Mouse (Mus musculus) adrenal gland, postnatal 10 days (tissue): ENCODE results near the gene Hypm. TPM values are rescaled to one million over a fixed set of nuclear protein-coding genes. Genes with fewer than 3 reads are reported as not detected.

ENCODE experiments used
- DNase-seq: peaks from one replicate; pipeline ENCODE4 v3.0.0; 2021; ENCODE audit warnings: mixed read lengths
- long read RNA-seq, 2 experiments: library from polyadenylated mRNA; stranded (forward); transcript quantifications; one replicate each; pipeline ENCODE4 v2.0.0; 2021
- total RNA-seq, 2 experiments: library from RNA; stranded (reverse); gene quantifications; 2 replicates each; pipeline ENCODE4 v1.2.3; 2021

Gene Hypm
- total RNA-seq = not detected
- long read RNA-seq, experiment 1 = 0 reads
- long read RNA-seq, experiment 2 = 0 reads

DNA sequence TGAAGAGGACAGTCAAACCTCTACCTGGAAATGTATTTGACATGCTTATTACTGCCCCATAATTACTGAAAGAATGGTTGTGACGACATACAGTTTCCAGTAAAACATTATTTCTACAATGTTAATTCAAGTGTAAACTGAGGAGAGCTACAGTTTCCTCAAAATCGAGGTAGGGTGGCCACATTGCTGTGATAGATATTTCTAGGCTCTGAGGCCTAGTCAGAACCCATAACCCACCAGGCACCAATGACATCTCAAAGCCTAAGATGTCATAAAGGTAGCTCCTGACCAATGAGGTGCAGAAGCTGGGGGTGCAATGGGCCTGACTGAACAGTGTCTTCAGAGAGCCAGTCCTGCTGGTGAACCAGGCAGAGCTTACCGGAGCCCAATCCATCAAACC, at the start of gene Hypm:
TSS of gene Hypm (plus strand) at position 301 of the 400 bp plus-strand sequence.
- DNase-seq = no peak

GRCm38 (mm10) chrX:9810101-9810500, 36.6 kb upstream of the Hypm start:
- DNase-seq = no peak

DNA sequence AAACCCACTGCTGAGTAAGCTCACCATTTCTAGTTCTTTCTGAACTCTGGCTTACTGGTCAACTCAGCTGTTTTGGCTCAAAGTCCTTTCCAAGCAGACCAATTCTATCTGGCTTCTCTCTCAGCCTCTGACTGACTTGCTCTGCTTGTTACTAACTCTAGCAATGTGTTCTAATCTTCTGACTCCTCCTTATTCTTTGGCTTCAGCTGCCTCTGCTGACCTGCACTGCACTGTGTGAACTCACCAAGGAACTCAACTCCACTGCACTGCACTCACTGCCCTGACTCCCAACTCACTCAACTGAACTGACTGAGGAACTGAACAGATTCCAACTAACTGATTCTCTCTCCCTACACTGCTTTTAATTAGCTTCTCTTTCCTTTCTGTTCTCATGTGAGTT, 34.3 kb upstream of the Hypm start:
- DNase-seq = no peak

DNA sequence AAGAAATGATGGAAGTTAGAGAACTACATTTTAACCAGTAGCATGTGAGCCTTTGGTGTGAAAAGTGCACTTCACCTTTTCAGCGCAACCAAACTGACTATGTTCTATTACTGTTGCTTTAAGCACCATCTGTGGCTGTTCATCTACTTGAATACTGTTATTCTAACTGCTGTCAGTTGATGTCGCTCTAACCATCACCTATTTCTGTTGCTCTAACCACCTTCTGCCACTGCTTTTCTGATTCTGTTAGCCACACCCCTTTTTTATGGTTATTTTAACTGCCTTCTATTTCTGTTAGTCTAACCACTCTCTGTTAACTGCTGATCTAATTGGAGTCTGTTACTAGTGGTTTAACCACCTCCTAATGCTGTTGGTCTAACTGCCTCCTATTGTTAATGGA, 11.9 kb upstream of the Hypm start:
- DNase-seq = no peak

DNA sequence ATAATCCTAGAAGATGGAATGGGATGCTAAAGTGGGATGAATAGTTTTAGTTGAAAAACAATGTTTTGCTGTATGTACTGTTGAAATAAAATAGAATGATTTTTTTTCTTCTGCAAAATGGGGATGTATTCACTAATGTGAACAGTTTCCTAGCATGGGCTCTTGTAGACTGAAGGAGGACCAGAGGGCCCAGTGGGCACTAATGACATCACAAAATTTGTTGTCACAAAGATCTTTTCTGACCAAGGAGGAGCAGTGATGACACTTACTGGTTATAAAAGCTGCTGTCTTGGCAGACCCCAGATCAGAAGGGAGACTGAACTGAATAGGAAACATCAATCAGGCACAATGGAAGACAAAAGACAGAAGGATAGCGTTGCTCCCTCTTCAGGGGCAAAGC, 2.7 kb downstream of the Hypm start, which contains the start of gene H2al3:
TSS of gene H2al3 (plus strand) at position 301 of the 400 bp plus-strand sequence.
- DNase-seq = no peak

- DNase-seq = no peak
These were observed 15.1 kb downstream of the Hypm start for GRCm38 (mm10) chrX:9861859-9862258.

DNA sequence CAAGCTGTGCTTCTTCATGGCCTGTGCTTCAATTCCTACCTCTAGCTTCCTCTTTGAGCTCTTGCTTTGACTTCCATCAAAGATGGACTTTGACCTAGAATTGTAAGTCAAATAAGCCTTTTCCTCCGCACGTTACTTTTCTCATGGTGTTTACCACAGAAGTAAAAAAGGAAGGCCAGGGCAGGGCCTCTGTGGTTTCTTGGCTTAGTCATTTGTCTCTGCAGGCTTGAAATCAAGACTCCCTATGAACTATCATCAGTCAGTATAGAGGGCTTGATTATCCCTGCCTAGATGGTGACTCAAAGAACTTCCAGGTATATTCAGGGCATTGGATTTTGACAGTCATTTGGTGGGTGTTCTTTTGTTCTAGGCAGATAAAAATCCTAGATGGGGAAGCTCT, 28.8 kb downstream of the Hypm start:
- no peak for DNase-seq

DNA sequence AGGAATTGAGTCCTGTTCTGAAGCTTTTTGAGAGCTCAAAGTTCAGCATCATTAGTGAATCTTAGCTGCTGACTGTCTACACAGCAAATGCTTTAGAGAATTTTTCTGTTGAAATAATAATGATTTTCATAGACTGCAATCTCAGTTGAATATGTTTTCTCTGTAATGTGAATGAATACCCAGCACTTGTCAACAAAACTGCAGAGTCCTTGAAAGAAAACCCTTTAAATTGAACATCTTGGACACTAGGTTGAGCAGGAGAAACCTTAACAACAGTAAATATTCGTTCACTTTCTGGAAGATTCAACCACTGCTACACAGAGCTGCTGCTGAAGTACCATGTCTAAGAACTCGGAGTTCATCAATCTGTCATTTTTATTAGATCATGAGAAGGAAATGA, 38.6 kb downstream of the Hypm start, which contains the start of gene Sytl5:
TSS of gene Sytl5 (plus strand) at position 301 of the 400 bp plus-strand sequence.
- no peak for DNase-seq

Other genes starting within 250 kb of the Hypm start
- 100 to 1,000 TPM in 1 of 2 experiments, 10 to 100 TPM in 1; 99.8 to 106 TPM for gene Dynlt3, start 183.9 kb upstream of the Hypm start, total RNA-seq
- not detected for gene H2al3, start 2.8 kb downstream of the Hypm start, total RNA-seq
- gene Sytl5, start 38.7 kb downstream of the Hypm start, total RNA-seq = 1 to 10 TPM; 1.8 to 3.0 TPM